ENCODE assay signal across 12 mouse cellular contexts in the genomic region with DNA sequence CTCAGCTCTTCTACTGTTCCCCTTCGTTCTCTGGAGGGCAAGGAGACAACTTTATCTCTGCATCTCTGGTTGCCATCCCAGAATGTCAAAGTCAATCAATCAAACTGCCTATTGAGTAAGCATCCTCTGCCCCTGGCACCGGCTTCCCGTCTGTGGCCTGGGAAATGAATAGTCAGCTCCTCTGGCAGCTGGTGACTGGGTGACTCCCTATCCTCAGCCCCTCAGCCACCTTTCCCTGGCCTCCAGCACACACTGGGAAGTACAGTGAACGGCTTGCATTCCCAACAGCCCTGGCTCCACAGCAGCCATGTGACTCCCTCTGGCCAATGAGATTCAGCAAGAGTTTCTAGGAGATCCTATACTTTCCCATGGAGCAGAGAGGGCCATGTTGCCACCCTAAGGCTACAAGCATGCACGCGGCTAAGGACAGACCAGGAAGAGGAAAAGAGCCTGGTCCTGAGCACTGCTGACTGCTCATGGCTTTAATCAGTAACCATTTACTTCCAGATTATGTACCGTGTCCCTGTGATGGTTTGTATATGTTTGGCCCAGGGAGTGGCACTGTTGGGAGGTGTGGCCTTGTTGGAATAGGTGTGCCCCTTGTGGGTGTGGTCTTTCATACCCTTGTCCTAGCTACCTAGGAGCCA.
DNase-seq lines count a peak whose midpoint lies in the region; ATAC-seq lines count a peak whose summit lies in the region.
"Had no signal": no experiment of that assay in that cellular context is flagged by ENCODE, and none has a peak within 500 bp of the region (broad histone marks: within the 10 kb centered on the region; RNA-seq: fewer than 3 reads in every experiment).

No protein-coding gene starts in this region.

- ATAC-seq in midbrain, embryonic 11.5 days (ENCODE audit: low FRiP score): no peak
- peak; percentile 26; the same call in 1 of the 2 replicates for ATAC-seq in stomach, embryonic 14.5 days (ENCODE audit: insufficient number of reproducible peaks, insufficient read depth, low FRiP score, low read depth)
- ATAC-seq in midbrain, embryonic 13.5 days: no peak
- ATAC-seq: Patski had no signal

- H3K4me3 ChIP-seq in midbrain, embryonic 11.5 days (ENCODE audit: low read depth, low read length): no peak overlapping the region
- no peak overlapping the region for H3K4me3 ChIP-seq in midbrain, embryonic 10.5 days
- no peak overlapping the region for H3K4me3 ChIP-seq in stomach, embryonic 14.5 days (ENCODE audit: low read depth, low read length)
- no peak overlapping the region for H3K4me3 ChIP-seq in midbrain, embryonic 13.5 days (replicated peaks)
- H3K4me3 ChIP-seq: embryonic facial prominence, embryonic 13.5 days; heart, embryonic 10.5 days; limb, embryonic 13.5 days had no signal

- no peaks in the 10 kb centered on the region for H3K9me3 ChIP-seq in midbrain, embryonic 11.5 days (ENCODE audit: control insufficient read depth, low read length)
- H3K9me3 ChIP-seq in midbrain, embryonic 10.5 days (replicated peaks): no peaks in the 10 kb centered on the region
- H3K9me3 ChIP-seq in stomach, embryonic 14.5 days (ENCODE audit: control insufficient read depth, low read depth, low read length): no peaks in the 10 kb centered on the region
- H3K9me3 ChIP-seq in midbrain, embryonic 13.5 days: no peaks in the 10 kb centered on the region
- H3K9me3 ChIP-seq: embryonic facial prominence, embryonic 13.5 days; heart, embryonic 10.5 days; limb, embryonic 13.5 days had no signal

- no peak overlapping the region for H3K27ac ChIP-seq in midbrain, embryonic 11.5 days (ENCODE audit: low read depth, low read length)
- H3K27ac ChIP-seq in midbrain, embryonic 10.5 days (replicated peaks): no peak overlapping the region
- no peak overlapping the region for H3K27ac ChIP-seq in stomach, embryonic 14.5 days (ENCODE audit: low read length)
- no peak overlapping the region for H3K27ac ChIP-seq in midbrain, embryonic 13.5 days
- H3K27ac ChIP-seq: embryonic facial prominence, embryonic 13.5 days; heart, embryonic 10.5 days; limb, embryonic 13.5 days had no signal

- H3K36me3 ChIP-seq in midbrain, embryonic 11.5 days (ENCODE audit: control insufficient read depth, insufficient read depth, low read length): no peaks in the 10 kb centered on the region
- no peaks in the 10 kb centered on the region for H3K36me3 ChIP-seq in midbrain, embryonic 10.5 days
- H3K36me3 ChIP-seq in stomach, embryonic 14.5 days (ENCODE audit: control insufficient read depth, insufficient read depth, low read length): no peaks in the 10 kb centered on the region
- no peaks in the 10 kb centered on the region for H3K36me3 ChIP-seq in midbrain, embryonic 13.5 days
- H3K36me3 ChIP-seq: embryonic facial prominence, embryonic 13.5 days; heart, embryonic 10.5 days; limb, embryonic 13.5 days had no signal

- H3K4me1 ChIP-seq in midbrain, embryonic 11.5 days (ENCODE audit: control insufficient read depth, insufficient read depth, low read length): peaks cover 25% of the 10 kb centered on the region
- peaks cover 42% of the 10 kb centered on the region for H3K4me1 ChIP-seq in midbrain, embryonic 10.5 days
- no peaks in the 10 kb centered on the region for H3K4me1 ChIP-seq in stomach, embryonic 14.5 days (ENCODE audit: control insufficient read depth, insufficient read depth, low read length)
- peaks cover 24% of the 10 kb centered on the region for H3K4me1 ChIP-seq in midbrain, embryonic 13.5 days (replicated peaks)

- peaks cover 49% of the 10 kb centered on the region for H3K27me3 ChIP-seq in midbrain, embryonic 11.5 days (ENCODE audit: control insufficient read depth, insufficient read depth, low read length)
- peaks cover 98% of the 10 kb centered on the region for H3K27me3 ChIP-seq in midbrain, embryonic 10.5 days (ENCODE audit: low read depth, poor library complexity, severe bottlenecking)
- H3K27me3 ChIP-seq in stomach, embryonic 14.5 days (ENCODE audit: control insufficient read depth, insufficient read depth, low read length): no peaks in the 10 kb centered on the region
- H3K27me3 ChIP-seq in midbrain, embryonic 13.5 days: peaks cover 49% of the 10 kb centered on the region
- H3K27me3 ChIP-seq: embryonic facial prominence, embryonic 13.5 days; limb, embryonic 13.5 days; Patski had no signal

- H3K4me2 ChIP-seq in midbrain, embryonic 11.5 days: no peak overlapping the region
- no peak overlapping the region for H3K4me2 ChIP-seq in stomach, embryonic 14.5 days (replicated peaks; ENCODE audit: low read depth, low read length)
- no peak overlapping the region for H3K4me2 ChIP-seq in midbrain, embryonic 13.5 days (replicated peaks)
- H3K4me2 ChIP-seq: embryonic facial prominence, embryonic 13.5 days; limb, embryonic 13.5 days had no signal

- 79% methylated on average over 7 of the region's 7 CpGs for WGBS in midbrain, embryonic 11.5 days
- WGBS in midbrain, embryonic 10.5 days: 85% methylated on average over 7 of the region's 7 CpGs
- 51% methylated on average over 7 of the region's 7 CpGs for WGBS in stomach, embryonic 14.5 days
- WGBS in midbrain, embryonic 13.5 days: 78% methylated on average over 7 of the region's 7 CpGs

- H3K9ac ChIP-seq in midbrain, embryonic 11.5 days (ENCODE audit: low read length): no peak overlapping the region
- no peak overlapping the region for H3K9ac ChIP-seq in stomach, embryonic 14.5 days (replicated peaks; ENCODE audit: low read depth, low read length)
- H3K9ac ChIP-seq in midbrain, embryonic 13.5 days (replicated peaks): no peak overlapping the region
- H3K9ac ChIP-seq: embryonic facial prominence, embryonic 13.5 days; limb, embryonic 13.5 days had no signal

- DNase-seq in midbrain, embryonic 11.5 days (ENCODE audit: low spot score, missing footprints): peak; percentile 82
- no peak for DNase-seq in midbrain, embryonic 10.5 days (ENCODE audit: low spot score)
- DNase-seq in WW6 (ENCODE audit: low read depth, low spot score): peak; percentile 45
- peak; percentile 76 for DNase-seq in gonadal fat pad, adult 2 months (ENCODE audit: low read depth)
- DNase-seq in layer of hippocampus, adult 9-11 months: no peak
- no peak for DNase-seq in cerebellum, adult 11 months

Comparison
In these comparisons a context has a peak if more than half of its experiments do, and no peak if none do; other contexts are left out.
1. DNase-seq: peak in midbrain, embryonic 11.5 days (single experiment), WW6 (single experiment) and gonadal fat pad, adult 2 months (single experiment); none in midbrain, embryonic 10.5 days (single experiment), layer of hippocampus, adult 9-11 months (single experiment) and cerebellum, adult 11 months (single experiment).